Mouse (Mus musculus): ENCODE data around the gene Grm6. TPM values are rescaled to one million over a fixed set of nuclear protein-coding genes. Genes with fewer than 3 reads are reported as not detected.

Grm6 gene
- polyA plus RNA-seq, 1 experiment from 2014 or later, result not detected

- no peaks in the 10 kb centered on the region for H3K4me1 ChIP-seq
- H3K27ac ChIP-seq (replicated peaks), result no peak overlapping the region
- no peak for ATAC-seq (replicated peaks)
- H3K27me3 ChIP-seq, result no peaks in the 10 kb centered on the region
- H3K9me3 ChIP-seq, result 0 out of 2 replicates have a peak, but pooled peaks cover 4% of the 10 kb centered on the region
- 95% methylated on average over 3 of the region's 3 CpGs for WGBS
- H3K36me3 ChIP-seq, result peaks cover 82% of the 10 kb centered on the region
- no peak overlapping the region for H3K4me3 ChIP-seq
- no peak overlapping the region for H3K9ac ChIP-seq (replicated peaks)
- no peak overlapping the region for H3K4me2 ChIP-seq (replicated peaks)
Observed at GRCm38 (mm10) chr11:50878641-50879040, 28.2 kb downstream of the Grm6 start.

- peaks cover 11% of the 10 kb centered on the region for H3K4me1 ChIP-seq
Observed at GRCm38 (mm10) chr11:50883756-50884155, 33.3 kb downstream of the Grm6 start.

GRCm38 (mm10) chr11:50886231-50886932 lies 35.9 kb downstream of the Grm6 start:
- H3K27me3 ChIP-seq, result no peaks in the 10 kb centered on the region
- H3K9ac ChIP-seq (replicated peaks), result peak overlapping the region; percentile 56
- peaks cover 11% of the 10 kb centered on the region for H3K4me1 ChIP-seq
- no peak for ATAC-seq (replicated peaks)
- H3K4me3 ChIP-seq, result peak overlapping the region; percentile 47
- H3K4me2 ChIP-seq (replicated peaks), result peak overlapping the region; percentile 67
- H3K36me3 ChIP-seq, result peaks cover 19% of the 10 kb centered on the region
- H3K9me3 ChIP-seq, result no peaks in the 10 kb centered on the region
- 35% methylated on average over 8 of the region's 8 CpGs for WGBS
- no peak overlapping the region for H3K27ac ChIP-seq (replicated peaks)

More at GRCm38 (mm10) chr11:50883756-50884155, 33.3 kb downstream of the Grm6 start:
- Histone ChIP-seq H3K27me3 (no peaks in the 10 kb centered on the region), H3K9me3 (no peaks in the 10 kb centered on the region), H3K27ac (replicated peaks) (no peak overlapping the region), H3K4me3 (no peak overlapping the region), H3K9ac (replicated peaks) (no peak overlapping the region), H3K36me3 (peaks cover 41% of the 10 kb centered on the region), H3K4me2 (replicated peaks) (no peak overlapping the region)
- WGBS, result 90% methylated on average over 3 of the region's 3 CpGs
- ATAC-seq (replicated peaks), result no peak

GRCm38 (mm10) chr11:50886933-50887293 lies 36.4 kb downstream of the Grm6 start:
- peaks cover 11% of the 10 kb centered on the region for H3K4me1 ChIP-seq
- 0 out of 2 replicates have a peak, but pooled peaks cover 2% of the 10 kb centered on the region for H3K9me3 ChIP-seq
- peak; percentile 39 for ATAC-seq (replicated peaks)
- peak overlapping the region; percentile 67 for H3K4me2 ChIP-seq (replicated peaks)
- whole genome bisulfite sequencing, result 21% methylated on average over 10 of the region's 10 CpGs
- H3K9ac ChIP-seq (replicated peaks), result peak overlapping the region; percentile 56
- H3K27ac ChIP-seq (replicated peaks), result peak overlapping the region; percentile 82
- H3K27me3 ChIP-seq, result no peaks in the 10 kb centered on the region
- H3K36me3 ChIP-seq, result peaks cover 19% of the 10 kb centered on the region
- H3K4me3 ChIP-seq, result peak overlapping the region; percentile 47

GRCm38 (mm10) chr11:50887390-50888128 lies 37.1 kb downstream of the Grm6 start, which contains the start of gene Zfp454:
TSS of gene Zfp454 (minus strand) at chr11:50887651.
- Histone ChIP-seq H3K36me3 (peaks cover 13% of the 10 kb centered on the region), H3K4me3 (peak within 1 kb of the TSS; percentile 47), H3K9me3 (0 out of 2 replicates have a peak, but pooled peaks cover 2% of the 10 kb centered on the region), H3K4me2 (replicated peaks) (peak within 1 kb of the TSS; percentile 67), H3K27ac (replicated peaks) (peak within 1 kb of the TSS; percentile 82), H3K27me3 (no peaks in the 10 kb centered on the region), H3K9ac (replicated peaks) (peak within 1 kb of the TSS; percentile 56), H3K4me1 (peaks cover 11% of the 10 kb centered on the region)
- 5% methylated on average over 26 of the region's 26 CpGs for WGBS
- ATAC-seq (replicated peaks), result peak; percentile 97

- 55% methylated on average over 2 of the region's 2 CpGs for WGBS
Observed at GRCm38 (mm10) chr11:50892441-50892840, 42.0 kb downstream of the Grm6 start.

GRCm38 (mm10) chr11:50897359-50897758 lies 46.9 kb downstream of the Grm6 start:
- Histone ChIP-seq H3K9ac (replicated peaks) (no peak overlapping the region), H3K27ac (replicated peaks) (no peak overlapping the region), H3K36me3 (peaks cover 65% of the 10 kb centered on the region), H3K4me2 (replicated peaks) (no peak overlapping the region), H3K27me3 (no peaks in the 10 kb centered on the region), H3K9me3 (peaks cover 62% of the 10 kb centered on the region), H3K4me1 (no peaks in the 10 kb centered on the region), H3K4me3 (no peak overlapping the region)
- ATAC-seq (replicated peaks), result no peak
- 83% methylated on average over 1 of the region's 1 CpGs for whole genome bisulfite sequencing

More at GRCm38 (mm10) chr11:50892441-50892840, 42.0 kb downstream of the Grm6 start:
- H3K4me2 ChIP-seq (replicated peaks), result no peak overlapping the region
- ATAC-seq (replicated peaks), result no peak
- no peak overlapping the region for H3K4me3 ChIP-seq
- H3K4me1 ChIP-seq, result no peaks in the 10 kb centered on the region
- no peak overlapping the region for H3K27ac ChIP-seq (replicated peaks)
- no peak overlapping the region for H3K9ac ChIP-seq (replicated peaks)
- no peaks in the 10 kb centered on the region for H3K27me3 ChIP-seq
- peaks cover 17% of the 10 kb centered on the region; the same call in 1 of the 2 replicates for H3K36me3 ChIP-seq
- peaks cover 17% of the 10 kb centered on the region for H3K9me3 ChIP-seq

- H3K4me3 ChIP-seq, result no peak overlapping the region
- H3K9me3 ChIP-seq, result peaks cover 64% of the 10 kb centered on the region
- WGBS, result 89% methylated on average over 5 of the region's 5 CpGs
- H3K27ac ChIP-seq (replicated peaks), result no peak overlapping the region
- H3K36me3 ChIP-seq, result peaks cover 98% of the 10 kb centered on the region
- no peak for ATAC-seq (replicated peaks)
- no peaks in the 10 kb centered on the region for H3K4me1 ChIP-seq
- H3K27me3 ChIP-seq, result no peaks in the 10 kb centered on the region
- no peak overlapping the region for H3K4me2 ChIP-seq (replicated peaks)
- H3K9ac ChIP-seq (replicated peaks), result no peak overlapping the region
Observed at GRCm38 (mm10) chr11:50908136-50908535, 57.7 kb downstream of the Grm6 start.

- peaks cover 28% of the 10 kb centered on the region for H3K9me3 ChIP-seq
- peaks cover 61% of the 10 kb centered on the region for H3K36me3 ChIP-seq
- 96% methylated on average over 1 of the region's 1 CpGs for WGBS
Observed at GRCm38 (mm10) chr11:50913301-50913700, 62.8 kb downstream of the Grm6 start.

GRCm38 (mm10) chr11:50914461-50914860 lies 64.0 kb downstream of the Grm6 start:
- H3K4me2 ChIP-seq (replicated peaks), result no peak overlapping the region
- no peak overlapping the region for H3K27ac ChIP-seq (replicated peaks)
- no peak for ATAC-seq (replicated peaks)
- no peak overlapping the region for H3K9ac ChIP-seq (replicated peaks)
- peaks cover 26% of the 10 kb centered on the region for H3K9me3 ChIP-seq
- peaks cover 49% of the 10 kb centered on the region for H3K36me3 ChIP-seq
- 91% methylated on average over 3 of the region's 3 CpGs for WGBS
- H3K4me1 ChIP-seq, result peaks cover 13% of the 10 kb centered on the region
- no peaks in the 10 kb centered on the region for H3K27me3 ChIP-seq
- no peak overlapping the region; the same call in 1 of the 2 replicates for H3K4me3 ChIP-seq

More at GRCm38 (mm10) chr11:50913301-50913700, 62.8 kb downstream of the Grm6 start:
- ATAC-seq (replicated peaks), result no peak
- no peak overlapping the region for H3K27ac ChIP-seq (replicated peaks)
- no peak overlapping the region for H3K4me2 ChIP-seq (replicated peaks)
- H3K4me3 ChIP-seq, result no peak overlapping the region
- H3K27me3 ChIP-seq, result no peaks in the 10 kb centered on the region
- peaks cover 13% of the 10 kb centered on the region for H3K4me1 ChIP-seq
- H3K9ac ChIP-seq (replicated peaks), result no peak overlapping the region
